Mouse (Mus musculus): ENCODE data around the gene Blm. TPM values are rescaled to one million over a fixed set of nuclear protein-coding genes. Genes with fewer than 3 reads are reported as not detected.

The Blm gene
- 7.4 and 11.3 TPM in 2 replicates for polyA plus RNA-seq (2015; fragmentation: Nextera tagmentation; extraction: Ambion mirVana)

GRCm38 (mm10) chr7:80535009-80535744 lies at the start of gene Blm:
Blm (minus strand) TSS chr7:80535119.
- Histone ChIP-seq H3K27me3 (replicated peaks) (no peaks in the 10 kb centered on the region), H3K4me3 (replicated peaks) (peak within 1 kb of the TSS; percentile 62), H3K4me2 (peak within 1 kb of the TSS; percentile 96), H3K9ac (replicated peaks) (peak within 1 kb of the TSS; percentile 72), H3K36me3 (no peaks in the 10 kb centered on the region), H3K27ac (replicated peaks) (peak within 1 kb of the TSS; percentile 87), H3K9me3 (replicated peaks) (no peaks in the 10 kb centered on the region), H3K4me1 (peaks cover 12% of the 10 kb centered on the region)
- ATAC-seq (ENCODE audit: low FRiP score), result peak; percentile 100
- WGBS, result under 1% methylated on average over 43 of the region's 43 CpGs

- H3K4me2 ChIP-seq, result no peak overlapping the region
- H3K9ac ChIP-seq (replicated peaks), result no peak overlapping the region
- H3K27me3 ChIP-seq (replicated peaks), result no peaks in the 10 kb centered on the region
- H3K4me1 ChIP-seq, result peaks cover 11% of the 10 kb centered on the region
- no peak overlapping the region for H3K27ac ChIP-seq (replicated peaks)
- peak; percentile 77; the same call in 1 of the 2 replicates for ATAC-seq (ENCODE audit: low FRiP score)
- no peaks in the 10 kb centered on the region for H3K9me3 ChIP-seq (replicated peaks)
- H3K4me3 ChIP-seq (replicated peaks), result no peak overlapping the region
- peaks cover 8% of the 10 kb centered on the region for H3K36me3 ChIP-seq
- 41% methylated on average over 6 of the region's 6 CpGs for WGBS
Measured at GRCm38 (mm10) chr7:80583981-80584380, 49.1 kb upstream of the Blm start.

GRCm38 (mm10) chr7:80582821-80583451 lies 48.0 kb upstream of the Blm start:
- Histone ChIP-seq H3K4me1 (peaks cover 11% of the 10 kb centered on the region), H3K4me3 (replicated peaks) (no peak overlapping the region), H3K4me2 (peak overlapping the region; percentile 17), H3K9me3 (replicated peaks) (no peaks in the 10 kb centered on the region), H3K27me3 (replicated peaks) (no peaks in the 10 kb centered on the region), H3K9ac (replicated peaks) (no peak overlapping the region), H3K27ac (replicated peaks) (no peak overlapping the region), H3K36me3 (no peaks in the 10 kb centered on the region)
- 48% methylated on average over 20 of the region's 20 CpGs for WGBS
- ATAC-seq (ENCODE audit: low FRiP score), result no peak

DNA sequence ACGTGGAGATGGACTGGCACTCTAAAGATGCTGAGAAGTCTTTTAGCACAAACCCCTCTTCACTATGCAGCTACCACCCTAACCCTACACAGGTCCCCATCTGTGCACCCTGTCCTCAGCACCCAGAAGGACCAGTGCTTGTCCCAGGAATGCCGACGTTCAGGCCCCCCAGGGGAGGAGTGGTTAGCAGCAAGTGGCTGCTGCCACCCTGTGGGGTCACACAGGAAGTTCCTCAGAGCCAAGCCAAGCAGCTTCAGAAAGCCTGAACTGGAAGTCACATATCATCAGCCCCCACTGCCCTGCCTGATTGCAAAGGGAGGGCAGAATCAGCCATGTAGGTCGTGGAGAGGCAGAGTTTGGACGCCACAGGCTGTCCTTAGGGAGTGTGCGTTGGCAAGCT lies 45.4 kb upstream of the Blm start:
- no peak overlapping the region for H3K27ac ChIP-seq (replicated peaks)
- peaks cover 4% of the 10 kb centered on the region; the same call in 1 of the 2 replicates for H3K4me1 ChIP-seq
- H3K36me3 ChIP-seq, result no peaks in the 10 kb centered on the region
- no peaks in the 10 kb centered on the region for H3K27me3 ChIP-seq (replicated peaks)
- no peak overlapping the region for H3K4me2 ChIP-seq
- ATAC-seq (ENCODE audit: low FRiP score), result no peak
- H3K4me3 ChIP-seq (replicated peaks), result no peak overlapping the region
- H3K9ac ChIP-seq (replicated peaks), result no peak overlapping the region
- no peaks in the 10 kb centered on the region for H3K9me3 ChIP-seq (replicated peaks)
- 37% methylated on average over 6 of the region's 6 CpGs for WGBS

GRCm38 (mm10) chr7:80577417-80577980 lies 42.6 kb upstream of the Blm start:
- Histone ChIP-seq H3K36me3 (no peaks in the 10 kb centered on the region), H3K27me3 (replicated peaks) (no peaks in the 10 kb centered on the region), H3K27ac (replicated peaks) (no peak overlapping the region), H3K4me2 (no peak overlapping the region), H3K9ac (replicated peaks) (no peak overlapping the region), H3K4me3 (replicated peaks) (no peak overlapping the region), H3K4me1 (no peaks in the 10 kb centered on the region), H3K9me3 (replicated peaks) (no peaks in the 10 kb centered on the region)
- WGBS, result 74% methylated on average over 14 of the region's 14 CpGs
- ATAC-seq (ENCODE audit: low FRiP score), result no peak

GRCm38 (mm10) chr7:80576626-80577025 lies 41.7 kb upstream of the Blm start:
- Histone ChIP-seq H3K9me3 (replicated peaks) (no peaks in the 10 kb centered on the region), H3K4me2 (no peak overlapping the region), H3K4me3 (replicated peaks) (no peak overlapping the region), H3K27ac (replicated peaks) (no peak overlapping the region), H3K4me1 (no peaks in the 10 kb centered on the region), H3K36me3 (no peaks in the 10 kb centered on the region), H3K9ac (replicated peaks) (no peak overlapping the region), H3K27me3 (replicated peaks) (no peaks in the 10 kb centered on the region)
- 68% methylated on average over 3 of the region's 3 CpGs for WGBS
- no peak for ATAC-seq (ENCODE audit: low FRiP score)

- ATAC-seq (ENCODE audit: low FRiP score), result no peak
- 84% methylated on average over 9 of the region's 9 CpGs for WGBS
- no peaks in the 10 kb centered on the region for H3K27me3 ChIP-seq (replicated peaks)
- no peak overlapping the region for H3K27ac ChIP-seq (replicated peaks)
- no peak overlapping the region for H3K9ac ChIP-seq (replicated peaks)
- H3K4me2 ChIP-seq, result no peak overlapping the region
- H3K9me3 ChIP-seq (replicated peaks), result no peaks in the 10 kb centered on the region
- no peak overlapping the region for H3K4me3 ChIP-seq (replicated peaks)
- no peaks in the 10 kb centered on the region for H3K4me1 ChIP-seq
- H3K36me3 ChIP-seq, result no peaks in the 10 kb centered on the region
Measured at GRCm38 (mm10) chr7:80575750-80576149, 40.8 kb upstream of the Blm start.

- H3K4me3 ChIP-seq (replicated peaks), result no peak overlapping the region
- H3K27ac ChIP-seq (replicated peaks), result no peak overlapping the region
- WGBS, result 59% methylated on average over 3 of the region's 3 CpGs
- no peaks in the 10 kb centered on the region for H3K27me3 ChIP-seq (replicated peaks)
- ATAC-seq (ENCODE audit: low FRiP score), result no peak
- H3K36me3 ChIP-seq, result no peaks in the 10 kb centered on the region
- no peaks in the 10 kb centered on the region for H3K4me1 ChIP-seq
- H3K4me2 ChIP-seq, result no peak overlapping the region
- H3K9me3 ChIP-seq (replicated peaks), result no peaks in the 10 kb centered on the region
- no peak overlapping the region for H3K9ac ChIP-seq (replicated peaks)
Measured at GRCm38 (mm10) chr7:80573076-80573475, 38.2 kb upstream of the Blm start.

DNA sequence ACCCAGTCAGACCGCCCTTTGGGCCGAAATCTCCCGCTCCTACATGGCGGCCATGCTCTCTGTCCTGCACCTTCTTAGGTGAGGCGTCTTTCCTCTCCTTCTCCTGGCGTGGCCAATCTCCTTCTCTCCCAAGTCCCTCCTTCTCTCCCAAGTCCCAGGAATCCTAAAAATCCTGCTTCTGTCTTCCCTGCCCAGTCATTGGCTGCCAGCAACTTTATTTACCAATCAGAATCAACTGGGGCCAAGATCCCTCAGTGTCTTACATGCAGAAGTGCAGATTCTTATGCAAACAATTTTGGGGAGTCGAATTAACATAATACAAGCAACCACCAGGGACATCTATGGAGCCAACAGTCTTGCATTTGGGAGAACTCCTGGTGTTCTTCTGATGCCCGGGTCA lies 33.1 kb upstream of the Blm start:
- no peak for ATAC-seq (ENCODE audit: low FRiP score)
- H3K36me3 ChIP-seq, result no peaks in the 10 kb centered on the region
- 86% methylated on average over 8 of the region's 8 CpGs for WGBS
- H3K4me3 ChIP-seq (replicated peaks), result no peak overlapping the region
- no peaks in the 10 kb centered on the region for H3K9me3 ChIP-seq (replicated peaks)
- no peaks in the 10 kb centered on the region for H3K27me3 ChIP-seq (replicated peaks)
- no peak overlapping the region for H3K27ac ChIP-seq (replicated peaks)
- H3K4me1 ChIP-seq, result no peaks in the 10 kb centered on the region
- H3K9ac ChIP-seq (replicated peaks), result no peak overlapping the region
- H3K4me2 ChIP-seq, result no peak overlapping the region

DNA sequence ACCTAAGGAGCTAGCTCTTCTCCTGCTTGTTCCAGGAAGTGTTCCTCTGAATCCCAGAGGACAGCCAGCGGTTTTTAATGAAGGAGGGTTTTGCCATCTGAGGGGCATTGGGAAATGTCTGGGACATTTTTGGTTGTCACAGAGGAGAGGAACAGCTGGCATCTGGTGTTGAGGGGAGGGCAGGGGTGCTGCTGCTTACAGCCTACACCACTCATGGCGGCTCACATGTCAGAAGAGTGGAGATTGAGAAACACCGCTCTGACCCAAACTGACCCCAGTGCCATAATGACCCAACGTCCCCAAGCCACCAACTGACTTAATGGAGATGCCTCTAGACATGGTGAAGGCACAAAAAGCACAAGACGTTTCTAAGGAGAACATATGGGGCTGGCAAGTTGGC lies 27.0 kb upstream of the Blm start:
- WGBS, result 87% methylated on average over 5 of the region's 5 CpGs
- H3K36me3 ChIP-seq, result no peaks in the 10 kb centered on the region
- no peak overlapping the region for H3K4me2 ChIP-seq
- H3K9ac ChIP-seq (replicated peaks), result no peak overlapping the region
- no peak overlapping the region for H3K4me3 ChIP-seq (replicated peaks)
- ATAC-seq (ENCODE audit: low FRiP score), result no peak
- H3K4me1 ChIP-seq, result no peaks in the 10 kb centered on the region
- H3K27ac ChIP-seq (replicated peaks), result no peak overlapping the region
- H3K27me3 ChIP-seq (replicated peaks), result no peaks in the 10 kb centered on the region
- no peaks in the 10 kb centered on the region for H3K9me3 ChIP-seq (replicated peaks)

DNA sequence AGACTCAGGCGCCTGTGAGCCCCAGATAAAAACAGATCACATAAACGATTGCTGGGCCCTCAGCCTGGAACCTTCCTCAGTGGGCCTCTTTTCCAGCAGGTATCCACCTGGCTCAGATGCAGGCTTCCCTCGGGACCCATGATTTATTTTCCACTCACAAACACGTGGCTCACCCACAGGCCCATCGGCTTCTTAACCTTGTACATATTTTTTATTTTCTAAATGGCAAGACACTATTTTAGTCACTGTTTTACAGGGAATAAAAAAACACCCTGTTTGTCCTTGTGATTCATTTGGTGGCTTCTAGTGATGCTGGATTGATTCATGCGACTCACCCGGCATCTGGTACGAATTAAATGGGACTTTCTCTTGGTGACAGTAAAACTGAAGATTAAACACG lies 26.4 kb upstream of the Blm start:
- no peak overlapping the region for H3K4me2 ChIP-seq
- H3K4me1 ChIP-seq, result no peaks in the 10 kb centered on the region
- H3K27me3 ChIP-seq (replicated peaks), result no peaks in the 10 kb centered on the region
- no peaks in the 10 kb centered on the region for H3K36me3 ChIP-seq
- H3K9me3 ChIP-seq (replicated peaks), result no peaks in the 10 kb centered on the region
- no peak overlapping the region for H3K27ac ChIP-seq (replicated peaks)
- WGBS, result 65% methylated on average over 9 of the region's 9 CpGs
- no peak overlapping the region for H3K4me3 ChIP-seq (replicated peaks)
- ATAC-seq (ENCODE audit: low FRiP score), result no peak
- no peak overlapping the region for H3K9ac ChIP-seq (replicated peaks)

DNA sequence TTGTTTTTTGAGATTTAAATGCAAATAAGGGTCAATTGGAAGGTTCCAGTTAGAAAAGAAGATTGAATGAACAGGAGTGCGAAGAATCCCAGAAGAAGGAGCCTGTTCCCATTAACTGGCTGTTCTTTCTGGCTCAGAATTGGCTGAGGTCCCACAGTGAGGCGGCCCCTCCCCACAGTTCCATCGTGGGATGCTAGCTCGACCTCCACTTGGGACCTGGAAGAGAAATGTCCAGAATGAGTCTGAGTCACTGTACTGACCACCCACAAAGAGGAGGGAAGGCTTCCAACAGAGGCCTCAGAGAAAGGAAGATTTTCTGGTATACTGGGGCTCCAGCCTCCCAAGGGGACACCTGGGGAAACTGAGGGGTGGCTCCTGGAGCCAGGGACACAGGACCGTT lies 23.7 kb upstream of the Blm start:
- Histone ChIP-seq H3K27ac (replicated peaks) (no peak overlapping the region), H3K9me3 (replicated peaks) (no peaks in the 10 kb centered on the region), H3K27me3 (replicated peaks) (no peaks in the 10 kb centered on the region), H3K4me1 (no peaks in the 10 kb centered on the region), H3K4me2 (no peak overlapping the region), H3K36me3 (no peaks in the 10 kb centered on the region), H3K9ac (replicated peaks) (no peak overlapping the region), H3K4me3 (replicated peaks) (no peak overlapping the region)
- WGBS, result 60% methylated on average over 5 of the region's 5 CpGs
- no peak for ATAC-seq (ENCODE audit: low FRiP score)
